In the genomic region with DNA sequence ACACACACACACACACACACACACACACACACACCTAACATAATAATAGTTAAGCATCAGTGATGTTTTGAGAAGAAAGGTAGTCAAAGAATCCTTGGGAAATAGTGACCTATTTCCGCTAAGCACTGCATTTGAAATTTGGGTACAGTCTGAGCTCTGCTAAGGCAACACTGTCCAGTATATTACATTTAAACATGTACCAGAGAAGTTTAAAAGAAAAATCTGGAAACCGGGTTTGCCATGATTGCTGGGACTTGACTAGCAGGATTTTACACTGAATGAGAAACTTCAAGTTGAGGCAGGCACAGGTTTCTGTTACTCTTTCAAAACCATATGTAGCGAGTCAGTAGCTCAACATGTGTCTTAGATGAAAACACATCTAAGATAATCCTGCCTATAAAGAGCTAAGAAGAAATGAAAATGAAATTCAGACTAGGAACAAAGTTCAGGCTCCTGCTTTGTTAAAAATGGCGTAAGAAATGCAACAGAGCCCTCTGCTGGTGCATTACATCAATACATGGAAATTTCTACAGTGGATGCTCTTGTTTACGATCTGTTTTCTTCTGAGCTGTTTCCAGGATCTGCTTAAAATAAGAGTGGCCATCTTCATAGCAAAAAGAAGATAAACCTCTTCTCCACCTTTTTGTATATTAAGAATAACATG, we compare ENCODE assay signal across 9 mouse cellular contexts. TPM values are rescaled to one million over a fixed set of nuclear protein-coding genes. Genes with fewer than 3 reads are reported as not detected.
A peak's percentile ranks its signal among the peaks of the same experiment; 100 is the strongest.
DNase-seq lines count a peak whose midpoint lies in the region; ATAC-seq lines count a peak whose summit lies in the region.
"Had no signal": no experiment of that assay in that cellular context is flagged by ENCODE, and none has a peak within 500 bp of the region (broad histone marks: within the 10 kb centered on the region; RNA-seq: fewer than 3 reads in every experiment).

No protein-coding gene starts in this region.

- 37% methylated on average over 5 of the region's 5 CpGs for WGBS in hindbrain, embryonic 16.5 days

- no peak overlapping the region for H3K4me2 ChIP-seq in hindbrain, embryonic 16.5 days (ENCODE audit: low read length)
- H3K4me2 ChIP-seq: liver, embryonic 15.5 days had no signal

- peak; percentile 36 to 59 for DNase-seq in cerebellum, postnatal 10 days
- DNase-seq in cerebellum, adult 11-12 months: no peak
- peak; percentile 14 for DNase-seq in right cerebral cortex, adult 18-20 months
- DNase-seq in right cerebral cortex, postnatal 36 days (ENCODE audit: low spot score in 2 of 2): no peak
- DNase-seq in retina, postnatal 1 day: peak; percentile 59
- no peak for DNase-seq in gastrocnemius, postnatal 4 days (ENCODE audit: low spot score in 2 of 2)
- DNase-seq in testis, postnatal 14 days (ENCODE audit: low spot score): no peak

- no peaks in the 10 kb centered on the region for H3K4me1 ChIP-seq in hindbrain, embryonic 16.5 days (ENCODE audit: control insufficient read depth, insufficient read depth, low read depth, low read length)
- H3K4me1 ChIP-seq: liver, embryonic 15.5 days had no signal

- H3K4me3 ChIP-seq in hindbrain, embryonic 16.5 days (ENCODE audit: low read length): no peak overlapping the region
- H3K4me3 ChIP-seq: liver, embryonic 15.5 days had no signal

- H3K27ac ChIP-seq in hindbrain, embryonic 16.5 days (ENCODE audit: low read depth, low read length): no peak overlapping the region
- H3K27ac ChIP-seq: liver, embryonic 15.5 days had no signal

- no peaks in the 10 kb centered on the region for H3K36me3 ChIP-seq in hindbrain, embryonic 16.5 days (ENCODE audit: control insufficient read depth, insufficient read depth, low read length)
- H3K36me3 ChIP-seq: liver, embryonic 15.5 days had no signal

- 0 out of 2 replicates have a peak, but pooled peaks have one; percentile 27 for ATAC-seq in hindbrain, embryonic 16.5 days

- no peaks in the 10 kb centered on the region for H3K9me3 ChIP-seq in hindbrain, embryonic 16.5 days (ENCODE audit: control insufficient read depth, low read length)
- H3K9me3 ChIP-seq: liver, embryonic 15.5 days had no signal

- no peaks in the 10 kb centered on the region for H3K27me3 ChIP-seq in hindbrain, embryonic 16.5 days (replicated peaks; ENCODE audit: control insufficient read depth, insufficient read depth, low read length)
- H3K27me3 ChIP-seq: liver, embryonic 15.5 days had no signal

- no peak overlapping the region for H3K9ac ChIP-seq in hindbrain, embryonic 16.5 days (ENCODE audit: low read depth, low read length)
- H3K9ac ChIP-seq: liver, embryonic 15.5 days had no signal

RNA-seq across cellular contexts. Expression of gene Crisp4, which starts 39.7 kb away (rescaled TPM):
- not detected in 2 replicates for polyA plus RNA-seq in hindbrain, embryonic 16.5 days (2015; fragmentation: Nextera tagmentation; extraction: Ambion mirVana)
- not detected for total RNA-seq in gastrocnemius, postnatal 4 days (2021)
- polyA plus RNA-seq: liver, embryonic 15.5 days had no signal

Comparison
In these comparisons a context has a peak if more than half of its experiments do, and no peak if none do; other contexts are left out.
1. DNase-seq: peak in cerebellum, postnatal 10 days (2 of 2), right cerebral cortex, adult 18-20 months (single experiment) and retina, postnatal 1 day (single experiment); none in cerebellum, adult 11-12 months (single experiment), right cerebral cortex, postnatal 36 days (0 of 2), gastrocnemius, postnatal 4 days (0 of 2) and testis, postnatal 14 days (single experiment).